Mouse (Mus musculus) heart, postnatal 4 days (tissue): ENCODE data around the gene Irf9. TPM values are rescaled to one million over a fixed set of nuclear protein-coding genes. Genes with fewer than 3 reads are reported as not detected.

Source experiments
- DNase-seq: peaks from one replicate; pipeline ENCODE4 v3.0.0; 2021
- total RNA-seq, 2 experiments: library from RNA; stranded (reverse); gene quantifications; 2 replicates each; pipeline ENCODE4 v1.2.3; 2021

Irf9 gene
- total RNA-seq, result 1 to 10 TPM; 7.6 to 9.9 TPM

DNA sequence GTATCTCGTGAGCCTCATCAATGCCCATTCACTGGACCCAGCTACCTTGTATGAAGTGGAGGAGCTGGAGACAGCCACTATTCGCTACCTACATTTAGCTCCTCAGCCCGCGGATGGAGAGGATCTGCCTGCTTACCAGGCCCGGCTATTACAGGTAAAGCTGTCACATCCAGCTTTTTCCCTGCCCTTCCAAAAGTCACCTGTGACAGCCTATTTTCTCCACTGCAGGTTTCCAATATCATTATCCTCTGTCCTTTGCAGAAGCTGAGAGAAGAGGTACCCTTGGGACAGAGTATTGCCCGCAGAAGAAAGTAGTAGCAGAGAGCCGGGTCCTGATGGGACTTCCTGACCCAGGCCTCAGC, at the start of gene Irf9:
Irf9 (plus strand) TSS at position 301 of the 362 bp plus-strand sequence.
- DNase-seq, result no peak

DNA sequence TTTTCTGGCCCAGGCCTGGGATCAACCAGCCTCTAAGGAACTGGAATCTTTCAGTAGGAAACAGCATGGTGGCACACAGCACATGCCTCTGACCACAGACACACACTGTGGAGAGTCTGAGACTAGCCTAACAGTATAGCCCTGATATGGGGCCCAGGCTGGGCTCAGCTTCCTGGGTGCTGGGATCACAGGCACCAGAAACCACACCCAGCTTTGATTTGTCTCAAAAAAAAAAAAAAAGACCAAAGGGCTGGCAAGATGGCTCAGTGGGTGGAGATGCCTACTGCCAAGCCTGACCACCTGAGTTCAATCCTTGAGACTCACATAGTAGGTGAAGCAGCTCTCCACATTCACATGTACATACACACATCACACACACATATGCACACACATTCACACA, 48.7 kb upstream of the Irf9 start:
- DNase-seq, result no peak

DNA sequence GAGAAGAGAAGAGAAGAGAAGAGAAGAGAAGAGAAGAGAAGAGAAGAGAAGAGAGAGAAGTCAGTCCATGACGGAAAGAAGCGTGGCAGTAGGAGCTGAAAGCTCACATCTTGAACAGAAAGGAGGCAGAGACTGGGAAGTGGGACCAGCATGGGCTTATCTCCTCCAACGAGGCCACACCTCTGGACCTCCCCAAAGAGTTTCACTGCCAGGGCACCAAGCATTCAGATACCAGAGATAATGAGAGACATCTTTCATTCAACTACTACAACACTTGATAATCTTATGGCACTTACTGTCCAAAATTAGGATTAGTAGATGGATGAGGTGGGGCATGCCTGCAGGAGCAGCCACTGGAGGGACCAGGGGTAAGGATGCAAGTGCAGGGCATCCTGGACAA, 47.6 kb upstream of the Irf9 start:
- no peak for DNase-seq

DNA sequence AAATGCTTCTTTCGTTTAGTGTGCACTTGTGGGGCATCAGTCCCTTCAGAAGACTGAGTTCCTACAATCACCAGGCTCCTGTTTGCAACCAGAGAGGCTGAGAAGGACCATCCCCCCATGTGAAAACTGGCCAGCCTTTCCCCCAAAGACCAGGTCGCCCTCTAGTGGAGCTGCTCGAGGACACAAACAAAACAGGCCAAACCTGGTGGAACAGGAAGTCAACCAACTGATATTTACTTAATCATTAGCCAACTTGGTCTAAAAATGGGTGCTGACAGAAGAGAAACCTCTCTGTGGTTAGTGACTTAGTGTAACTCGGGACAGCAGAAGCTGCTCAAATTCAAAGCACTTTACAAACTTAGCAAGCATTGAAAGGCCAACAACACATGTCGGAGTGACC, 46.4 kb upstream of the Irf9 start:
- peak; percentile 89 for DNase-seq

DNA sequence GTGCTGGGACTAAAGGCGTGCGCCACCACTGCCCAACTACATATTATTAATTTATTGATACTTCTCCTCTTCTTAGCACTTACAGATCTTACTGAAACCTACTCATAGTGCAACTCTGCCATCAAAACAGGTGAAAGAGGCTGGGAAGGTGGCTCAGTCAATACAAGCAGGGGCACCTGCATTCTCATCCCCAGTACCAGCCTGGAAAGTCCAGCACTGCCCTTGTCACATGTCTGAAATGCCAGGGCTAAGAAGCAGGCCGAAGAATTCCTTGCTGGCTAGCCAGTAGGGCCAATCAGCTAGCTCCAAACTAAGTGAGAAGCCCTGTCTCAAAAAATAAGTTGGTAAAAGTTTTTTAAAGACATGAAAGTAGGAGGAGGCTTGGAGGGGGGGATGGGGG, 45.8 kb upstream of the Irf9 start:
- no peak for DNase-seq

DNA sequence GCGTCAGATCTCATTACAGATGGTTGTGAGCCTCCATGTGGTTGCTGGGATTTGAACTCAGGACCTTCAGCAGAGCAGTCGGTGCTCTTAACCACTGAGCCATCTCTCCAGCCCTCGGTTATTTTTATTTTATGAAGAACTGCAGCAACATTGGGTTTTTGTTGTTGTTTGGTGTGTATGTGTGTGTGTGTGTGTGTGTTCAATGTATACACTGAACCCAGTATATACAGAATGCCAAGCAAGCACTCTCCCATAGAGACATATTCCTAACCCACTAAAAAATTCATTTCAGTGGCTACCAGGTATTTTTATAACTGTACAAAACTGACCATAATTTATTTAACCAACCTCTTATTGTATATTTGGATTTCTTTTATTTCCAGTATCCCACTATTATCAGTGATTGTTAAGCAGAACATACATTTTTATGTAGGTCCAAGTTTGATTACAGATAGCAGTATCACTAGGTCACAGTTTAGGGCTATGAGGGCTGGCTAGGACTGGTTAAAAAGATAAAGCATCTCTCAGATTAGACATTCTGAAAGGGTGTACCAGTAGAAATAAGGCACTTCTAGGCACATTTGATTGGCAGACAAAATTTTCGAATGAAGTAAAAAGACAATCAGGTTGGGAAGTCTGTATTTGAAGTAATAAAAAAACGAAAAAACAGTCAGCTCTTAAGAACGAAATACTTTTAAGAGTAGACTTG, 44.5 kb upstream of the Irf9 start:
- no peak for DNase-seq

DNA sequence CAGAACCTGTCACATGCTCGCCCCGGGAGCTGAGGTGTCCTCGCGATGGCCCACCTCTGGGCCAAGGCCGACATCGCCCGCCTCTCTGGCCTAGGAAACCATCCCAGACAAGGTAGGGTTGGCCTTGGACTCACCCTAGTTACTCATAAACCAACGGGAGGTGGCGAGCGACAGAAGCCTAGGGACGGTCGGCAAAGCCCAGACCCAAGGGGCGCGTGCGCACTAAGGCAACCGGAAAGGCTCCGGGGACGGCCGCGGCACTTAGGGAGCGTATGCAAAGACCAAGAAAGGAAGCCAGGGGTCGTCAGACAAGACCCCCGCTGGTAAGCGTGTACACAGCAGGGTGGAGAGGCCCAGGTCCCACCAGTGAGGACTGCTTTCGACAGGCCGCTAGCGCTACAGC, 43.6 kb upstream of the Irf9 start, which contains the start of gene Dcaf11:
Dcaf11 (plus strand) TSS at position 208 of the 403 bp plus-strand sequence.
- peak; percentile 93 for DNase-seq

DNA sequence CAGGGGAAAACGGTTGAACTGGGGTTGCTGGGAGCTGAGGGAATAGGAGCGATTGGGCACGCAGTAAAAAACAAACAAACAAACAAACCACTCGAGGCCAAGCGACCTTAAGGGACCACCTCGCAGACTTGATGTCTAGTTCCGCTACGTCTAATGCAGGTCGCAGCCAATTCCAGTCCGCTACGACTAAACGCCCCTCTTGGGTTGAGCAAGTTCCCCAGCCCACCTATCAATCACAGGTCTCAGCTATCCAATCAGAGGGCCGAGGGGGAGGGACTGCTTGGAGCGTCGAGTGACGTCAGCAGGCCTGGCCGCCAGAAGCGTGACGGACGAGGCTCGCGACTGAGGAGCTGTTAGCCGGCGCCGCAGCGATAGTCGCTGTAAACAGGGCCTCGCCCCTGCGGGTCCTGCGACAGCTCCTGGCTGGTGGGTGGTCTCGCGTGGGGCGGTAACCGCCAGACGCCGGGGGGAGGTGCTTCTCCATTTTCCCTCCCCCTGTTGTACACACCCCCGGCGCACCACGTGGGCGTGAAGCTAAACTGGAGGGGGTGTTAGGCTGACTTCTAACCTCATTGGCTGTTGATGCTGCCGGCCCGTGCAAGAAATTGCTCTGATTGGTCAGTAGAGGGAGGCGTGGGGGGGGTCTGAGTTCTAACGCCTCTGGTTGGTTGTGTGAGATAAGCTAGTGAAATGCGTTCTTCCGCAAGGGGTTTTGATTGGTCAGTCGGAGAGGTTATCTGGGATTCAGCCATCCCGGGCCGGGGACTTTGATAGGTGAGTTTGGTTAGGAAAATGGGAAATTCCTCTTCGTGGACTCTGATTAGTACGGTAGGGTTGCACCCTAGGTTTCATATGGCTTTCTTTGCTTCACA, 42.9 kb upstream of the Irf9 start, which contains the start of gene A730061H03Rik:
A730061H03Rik (minus strand) TSS at position 205 of the 872 bp plus-strand sequence.
- peak; percentile 98 for DNase-seq

DNA sequence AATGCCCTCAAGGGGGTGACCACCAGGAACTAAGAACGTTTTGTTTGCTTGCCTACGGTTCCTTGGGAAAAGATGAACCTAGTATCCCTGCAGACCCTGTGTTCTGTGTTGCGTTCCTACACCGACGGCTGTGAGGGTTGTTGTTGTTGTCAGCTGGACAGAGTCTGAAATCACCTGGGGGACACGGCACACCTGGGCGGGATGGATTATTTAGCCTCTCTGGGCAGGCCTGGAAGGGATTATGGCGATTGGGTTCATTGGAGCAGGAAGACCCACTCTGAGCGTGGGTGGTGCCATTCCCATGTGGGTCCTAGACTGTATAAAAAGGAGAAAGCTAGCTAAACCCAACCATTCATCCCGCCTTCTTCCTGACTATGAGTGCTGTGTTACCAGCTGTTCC, 41.5 kb upstream of the Irf9 start:
- DNase-seq, result no peak

DNA sequence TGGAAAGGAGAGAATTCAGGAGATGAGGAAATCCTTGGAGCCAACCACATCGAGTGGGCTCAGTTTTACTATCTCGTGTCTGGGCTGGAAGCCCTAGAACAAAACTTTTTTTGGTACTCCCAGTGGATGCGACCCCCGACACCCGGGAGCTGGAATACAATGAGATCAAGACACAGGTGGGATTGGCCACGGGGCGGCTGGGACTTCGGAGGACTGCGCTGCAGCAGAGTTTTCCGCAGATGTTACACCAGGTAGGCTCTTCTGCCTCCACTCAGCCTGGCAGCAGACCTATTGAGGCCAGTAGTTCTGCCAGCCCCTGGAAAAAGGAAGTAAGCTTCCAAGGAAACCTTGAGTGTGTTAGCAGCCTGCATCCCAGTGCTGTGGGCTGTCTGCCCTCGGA, 40.1 kb upstream of the Irf9 start:
- no peak for DNase-seq

DNA sequence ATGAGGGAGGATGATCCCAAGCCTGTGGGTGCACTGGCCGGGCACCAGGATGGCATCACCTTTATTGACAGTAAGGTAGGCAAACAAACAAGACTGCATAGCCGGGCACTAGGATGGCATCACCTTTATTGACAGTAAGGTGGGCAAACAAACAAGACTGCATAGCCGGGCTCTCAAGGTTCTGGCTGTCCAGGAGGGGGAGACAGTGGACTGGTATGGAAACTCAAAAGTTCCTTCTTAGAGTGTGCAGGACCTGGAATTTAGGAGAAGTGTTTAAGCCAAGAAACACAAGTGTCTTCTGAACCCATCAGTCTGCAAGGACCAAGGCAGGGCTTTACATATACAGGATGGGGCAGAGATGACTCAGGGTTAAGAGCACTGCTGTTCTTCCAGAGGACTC, 37.6 kb upstream of the Irf9 start:
- no peak for DNase-seq

DNA sequence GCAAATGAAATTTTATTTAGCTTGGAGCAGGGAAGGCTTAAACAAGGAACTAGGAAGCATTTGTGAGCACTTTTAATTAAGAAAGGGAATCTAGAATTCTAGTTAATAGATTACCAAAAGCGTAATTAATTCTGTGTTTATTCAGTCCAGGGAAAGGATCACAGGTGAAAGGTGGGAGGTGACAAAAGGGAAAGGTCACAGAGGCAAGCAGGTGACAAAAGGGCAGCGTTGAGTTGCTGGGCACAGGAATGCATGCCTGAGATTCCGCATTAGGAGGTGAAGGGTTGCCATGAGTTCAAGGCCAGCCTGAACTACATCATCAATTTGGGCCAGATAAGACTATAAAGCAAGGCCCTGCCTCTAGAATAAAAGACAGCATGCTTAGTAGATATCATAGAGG, 35.9 kb upstream of the Irf9 start:
- no peak for DNase-seq

DNA sequence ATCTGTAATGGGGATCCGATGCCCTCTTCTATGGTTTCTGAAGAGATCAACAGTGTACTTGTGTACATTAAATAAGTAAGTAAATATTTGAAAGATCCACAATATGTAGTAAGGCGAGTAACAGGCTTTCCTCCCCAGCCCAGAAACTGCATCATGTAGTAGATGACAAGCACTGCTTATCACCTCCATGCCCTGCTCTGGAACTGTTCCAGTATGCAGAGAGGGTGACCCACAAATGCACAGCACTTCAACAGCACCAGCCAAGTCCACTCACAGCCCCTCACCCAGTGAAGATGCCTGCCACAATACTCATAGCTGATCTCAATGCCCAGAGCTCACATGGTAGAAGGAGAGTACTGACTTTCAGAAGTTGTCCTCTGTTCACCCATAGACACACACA, 32.8 kb upstream of the Irf9 start:
- DNase-seq, result no peak

DNA sequence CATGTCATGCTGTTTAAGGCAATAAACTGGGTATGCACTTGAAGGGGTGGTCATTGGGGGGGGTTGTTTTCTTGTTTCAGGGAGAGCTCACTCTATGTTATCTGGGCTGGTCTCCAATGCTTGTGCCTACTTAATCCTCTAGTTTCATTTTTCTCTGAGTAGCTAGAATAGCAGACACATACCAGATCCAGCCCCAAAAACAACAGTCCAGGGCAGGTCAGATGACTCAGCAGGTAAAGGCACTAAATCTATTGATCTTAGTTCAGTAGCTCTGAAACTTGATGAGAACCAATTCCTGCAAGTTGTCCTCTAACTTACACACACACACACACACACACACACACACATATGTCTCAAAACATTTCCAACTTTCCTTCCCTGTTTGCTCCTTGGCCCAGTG, 31.6 kb upstream of the Irf9 start:
- no peak for DNase-seq

DNA sequence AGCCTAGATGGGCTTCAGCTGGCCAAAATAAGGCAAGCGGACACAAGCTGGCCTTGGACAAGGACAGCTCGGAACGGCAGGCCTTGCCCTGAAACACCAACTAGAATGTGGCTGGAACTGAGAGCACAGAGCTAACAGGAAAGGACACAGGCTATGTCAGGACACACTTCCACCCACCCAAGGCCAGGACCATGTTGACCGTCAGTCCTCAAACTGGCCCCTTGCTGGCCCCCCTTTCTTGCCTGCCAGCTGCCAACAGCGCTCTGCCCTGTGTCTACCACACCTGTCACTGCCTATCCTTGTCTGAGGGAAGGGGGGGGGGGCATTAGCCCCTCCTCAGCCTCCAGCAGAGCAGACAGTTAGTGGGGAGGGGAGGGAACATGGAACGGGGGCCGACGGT, 28.1 kb upstream of the Irf9 start, which contains the start of gene Fitm1:
Fitm1 (plus strand) TSS at position 316 of the 400 bp plus-strand sequence.
- DNase-seq, result peak; percentile 73

DNA sequence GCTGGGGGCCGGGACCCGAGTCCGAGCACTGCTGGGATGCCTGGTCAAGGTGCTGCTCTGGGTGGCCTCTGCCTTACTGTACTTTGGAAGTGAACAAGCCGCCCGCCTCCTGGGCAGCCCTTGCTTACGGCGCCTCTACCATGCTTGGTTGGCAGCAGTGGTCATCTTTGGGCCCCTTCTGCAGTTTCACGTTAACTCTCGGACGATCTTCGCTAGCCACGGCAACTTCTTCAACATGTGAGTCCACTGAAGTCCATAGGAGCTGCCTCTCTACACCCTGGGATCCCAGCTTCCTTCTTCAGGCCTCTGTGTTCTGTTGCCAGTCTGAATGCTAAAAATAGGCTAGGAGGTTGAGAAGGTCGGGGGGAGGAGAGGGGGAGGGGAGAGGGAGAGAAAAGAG, 27.7 kb upstream of the Irf9 start:
- DNase-seq, result peak; percentile 44

DNA sequence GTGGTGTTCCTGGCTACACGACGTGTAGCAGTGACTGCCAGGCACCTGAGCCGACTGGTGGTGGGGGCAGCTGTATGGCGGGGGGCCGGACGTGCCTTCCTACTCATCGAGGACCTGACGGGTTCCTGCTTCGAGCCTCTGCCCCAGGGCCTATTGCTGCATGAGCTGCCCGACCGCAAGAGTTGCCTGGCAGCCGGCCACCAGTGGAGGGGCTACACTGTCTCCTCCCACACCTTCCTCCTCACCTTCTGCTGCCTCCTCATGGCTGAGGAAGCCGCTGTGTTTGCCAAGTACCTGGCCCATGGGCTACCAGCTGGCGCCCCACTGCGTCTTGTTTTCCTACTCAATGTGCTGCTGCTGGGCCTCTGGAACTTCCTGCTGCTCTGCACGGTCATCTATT, 27.0 kb upstream of the Irf9 start:
- peak; percentile 61 for DNase-seq

DNA sequence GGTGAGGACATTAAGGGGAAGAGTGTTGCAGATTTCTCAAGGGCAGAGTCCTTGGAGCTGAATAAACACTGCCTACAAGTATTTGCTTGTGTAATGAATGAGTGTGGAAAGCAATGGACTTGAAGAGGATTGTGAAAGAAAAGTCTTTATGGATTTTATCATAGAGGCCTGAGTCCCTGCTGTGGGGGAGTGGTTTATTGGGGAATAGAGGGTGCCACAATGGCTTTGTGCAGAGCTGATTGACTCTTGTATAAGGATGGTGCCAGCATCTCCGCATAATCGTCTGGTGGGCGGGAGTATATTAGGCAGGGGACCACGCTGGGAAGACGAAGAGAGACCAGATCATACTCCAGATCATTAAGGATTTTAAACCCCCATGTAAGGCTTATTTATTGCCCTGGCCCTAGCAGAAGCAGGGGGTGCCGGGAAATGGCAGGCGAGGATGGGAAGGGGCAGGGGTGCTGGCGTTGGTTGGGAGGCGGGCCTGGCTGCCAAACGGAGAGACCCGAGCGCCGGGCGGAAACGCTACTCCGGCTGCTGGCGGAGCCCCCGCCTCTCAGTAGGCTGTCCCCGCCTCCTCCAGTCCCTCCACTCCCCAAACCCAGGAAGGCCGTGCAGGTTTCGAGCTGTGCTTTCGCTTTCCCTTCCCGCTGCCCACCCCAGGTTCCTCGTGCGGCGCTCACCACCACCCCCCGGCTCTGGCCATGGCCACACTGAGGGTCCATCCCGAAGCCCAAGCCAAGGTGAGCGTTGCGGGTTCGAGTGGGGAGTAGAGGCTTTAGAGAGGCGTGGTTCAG, 25.3 kb upstream of the Irf9 start, which contains the start of gene Psme1:
Psme1 (plus strand) TSS at position 253 of the 797 bp plus-strand sequence.
- DNase-seq, result peak; percentile 86

DNA sequence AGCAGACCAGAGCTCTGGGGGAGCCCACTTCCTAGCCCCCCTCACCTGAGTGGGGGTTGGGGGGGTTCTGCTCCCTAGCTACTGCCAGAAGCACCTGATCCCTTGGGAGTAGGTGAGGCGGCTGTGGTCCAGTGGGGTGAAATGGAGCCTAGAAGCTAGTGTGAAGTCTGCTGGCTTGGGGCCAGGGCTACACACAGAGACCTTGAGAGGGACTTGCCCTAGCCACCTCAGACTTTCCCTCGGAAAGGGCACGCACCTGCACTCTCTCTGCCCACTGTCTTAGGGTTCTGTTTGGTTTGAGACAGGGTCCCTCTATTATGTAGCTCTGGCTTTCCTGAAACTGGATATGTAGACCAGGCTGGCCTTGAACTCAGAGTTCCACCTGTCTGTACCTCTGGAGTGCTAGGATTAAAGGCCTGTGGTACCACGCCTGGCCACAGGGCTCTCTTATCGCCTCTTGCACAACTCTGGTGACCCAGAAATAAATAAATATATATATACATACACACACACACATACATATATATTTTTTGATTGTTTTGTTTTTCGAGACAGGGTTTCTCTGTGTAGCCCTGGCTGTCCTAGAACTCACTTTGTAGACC, 24.6 kb upstream of the Irf9 start:
- DNase-seq, result peak; percentile 69

DNA sequence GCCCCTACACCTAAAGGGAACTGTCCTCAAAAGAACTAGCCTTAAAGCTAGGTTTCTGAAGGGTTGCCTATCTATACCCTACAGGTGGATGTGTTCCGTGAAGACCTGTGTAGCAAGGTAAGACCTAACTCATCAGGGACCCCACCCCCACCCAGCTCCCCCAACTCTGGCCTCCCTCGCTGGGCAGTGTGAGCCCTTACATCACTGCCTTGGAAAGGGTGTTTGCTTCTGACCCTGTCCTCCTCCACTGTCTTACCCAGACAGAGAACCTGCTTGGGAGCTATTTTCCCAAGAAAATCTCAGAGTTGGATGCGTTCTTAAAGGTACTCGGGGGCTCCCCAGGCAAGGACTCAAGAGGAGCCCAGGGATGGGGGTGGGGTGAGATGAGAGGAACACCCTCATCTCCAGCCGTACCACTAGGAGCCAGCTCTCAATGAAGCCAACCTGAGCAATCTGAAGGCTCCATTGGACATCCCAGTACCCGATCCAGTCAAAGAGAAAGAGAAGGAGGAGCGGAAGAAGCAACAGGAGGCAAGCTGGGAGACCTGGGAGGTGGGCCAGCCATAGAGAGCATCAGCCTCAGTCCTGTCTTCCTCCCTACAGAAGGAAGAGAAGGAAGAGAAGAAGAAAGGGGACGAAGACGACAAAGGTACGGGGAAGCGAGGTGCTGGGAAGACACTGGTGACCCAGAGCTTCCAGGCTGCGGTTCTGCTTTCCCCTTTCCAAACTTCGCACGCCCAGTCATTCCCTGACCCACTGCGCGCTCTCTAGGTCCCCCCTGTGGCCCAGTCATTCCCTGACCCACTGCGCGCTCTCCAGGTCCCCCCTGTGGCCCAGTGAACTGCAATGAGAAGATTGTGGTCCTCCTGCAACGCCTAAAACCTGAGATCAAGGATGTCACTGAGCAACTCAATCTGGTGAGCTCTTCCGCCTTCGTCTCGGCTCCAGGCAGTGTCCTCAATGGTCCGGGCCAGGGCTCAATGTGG, 23.6 kb upstream of the Irf9 start:
- no peak for DNase-seq

DNA sequence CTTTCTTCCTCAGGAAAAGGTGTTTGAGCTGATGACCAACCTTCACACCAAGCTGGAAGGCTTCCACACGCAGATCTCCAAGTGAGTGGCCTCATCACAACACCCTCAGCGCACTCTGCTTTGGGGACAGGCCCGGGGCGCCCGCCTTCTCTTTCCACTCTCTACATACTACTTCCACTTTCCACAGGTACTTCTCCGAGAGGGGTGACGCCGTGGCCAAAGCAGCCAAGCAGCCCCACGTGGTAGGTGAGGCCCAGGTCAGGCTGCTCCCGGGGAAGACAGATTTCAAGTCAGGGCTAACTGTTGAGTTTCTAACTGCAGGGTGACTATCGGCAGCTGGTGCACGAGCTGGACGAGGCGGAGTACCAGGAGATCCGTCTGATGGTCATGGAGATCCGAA, 22.6 kb upstream of the Irf9 start:
- no peak for DNase-seq
